Mouse (Mus musculus): Measurements from ENCODE around the gene Rhox4a.
"Not testable (repeated sequence)": the region's sequence is repeated elsewhere in the genome, so short reads cannot be mapped to it uniquely, and the experiment has no call there.

Gene Rhox4a

GRCm38 (mm10) chrX:37265038-37265437 is at the start of gene Rhox4a:
Gene Rhox4a, plus strand, starts transcription at chrX:37265338.
- not testable (repeated sequence) for DNase-seq (ENCODE audit: low read depth, low spot score)

- DNase-seq (ENCODE audit: low read depth, low spot score), result not testable (repeated sequence)
These were observed 43.0 kb upstream of the Rhox4a start, which contains the start of gene Rhox1 for GRCm38 (mm10) chrX:37222158-37222557. Gene Rhox1, minus strand, starts transcription at chrX:37222258.

GRCm38 (mm10) chrX:37244676-37245075 is 20.5 kb upstream of the Rhox4a start, which contains the start of gene Rhox2a:
Gene Rhox2a, plus strand, starts transcription at chrX:37244976.
- DNase-seq (ENCODE audit: low read depth, low spot score), result not testable (repeated sequence)

- not testable (repeated sequence) for DNase-seq (ENCODE audit: low read depth, low spot score)
These were observed 15.5 kb upstream of the Rhox4a start, which contains the start of gene Rhox3a for GRCm38 (mm10) chrX:37249619-37250018. Gene Rhox3a, plus strand, starts transcription at chrX:37249919.

All from CD4-positive, CD25-positive, alpha-beta regulatory T cell, adult 2 months (primary cell).